Mouse (Mus musculus) CH12.LX (cell line): ENCODE measurements around the gene Gne.
A peak's percentile ranks its signal among the peaks of the same experiment; 100 is the strongest.

ENCODE experiments used
- CHD1 ChIP-seq: IDR thresholded peaks from 2 replicates; pipeline ENCODE4 v1.6.1; 2012; ENCODE audit warnings: low read depth, low read length, improper control_type of control experiment, inconsistent platforms
- CTCF ChIP-seq, 2 experiments: IDR thresholded peaks in 1 of 2; conservative IDR thresholded peaks in 1 of 2; 2 replicates each; pipeline ENCODE4 v1.5.1; 2011 to 2012; ENCODE audit warnings: low read depth in 2 of 2, low read length in 2 of 2, improper control_type of control experiment in 1 of 2, inconsistent platforms in 1 of 2, mild to moderate bottlenecking in 1 of 2, moderate library complexity in 1 of 2
- EP300 ChIP-seq: IDR thresholded peaks from 2 replicates; pipeline ENCODE4 v1.6.1; 2011; ENCODE audit warnings: low read length, improper control_type of control experiment
- ETS1 ChIP-seq: conservative IDR thresholded peaks from 2 replicates; pipeline ENCODE4 v1.6.1; 2012; ENCODE audit warnings: low read depth, mild to moderate bottlenecking, inconsistent platforms, low read length, improper control_type of control experiment, moderate library complexity
- GABPA ChIP-seq: IDR thresholded peaks from 2 replicates; pipeline ENCODE4 v1.6.1; 2012; ENCODE audit warnings: low read depth, low read length, improper control_type of control experiment, inconsistent platforms; ENCODE audit not compliant: insufficient replicate concordance
- HCFC1 ChIP-seq: IDR thresholded peaks from 2 replicates; pipeline ENCODE4 v1.6.1; 2012; ENCODE audit warnings: low read depth, mild to moderate bottlenecking, inconsistent platforms, low read length, improper control_type of control experiment
- MAX ChIP-seq: IDR thresholded peaks from 2 replicates; pipeline ENCODE4 v1.6.1; 2011; ENCODE audit warnings: low read length, improper control_type of control experiment
- MAZ ChIP-seq: IDR thresholded peaks from 2 replicates; pipeline ENCODE4 v1.6.1; 2012; ENCODE audit warnings: low read depth, mild to moderate bottlenecking, inconsistent platforms, low read length, improper control_type of control experiment, moderate library complexity
- POLR2A ChIP-seq: IDR thresholded peaks from 2 replicates; pipeline ENCODE4 v1.6.1; 2011; ENCODE audit warnings: low read depth, mild to moderate bottlenecking, improper control_type of control experiment, low read length
- SIN3A ChIP-seq: IDR thresholded peaks from 2 replicates; pipeline ENCODE4 v1.6.1; 2012; ENCODE audit warnings: low read length, improper control_type of control experiment, inconsistent platforms
- USF1 ChIP-seq: IDR thresholded peaks from 2 replicates; pipeline ENCODE4 v1.6.1; 2014; ENCODE audit warnings: low read depth, mild to moderate bottlenecking, inconsistent platforms, low read length, improper control_type of control experiment
- ZC3H11A ChIP-seq: IDR thresholded peaks from 2 replicates; pipeline ENCODE4 v1.6.1; 2012; ENCODE audit warnings: low read depth, mild to moderate bottlenecking, inconsistent platforms, low read length, improper control_type of control experiment

DNA sequence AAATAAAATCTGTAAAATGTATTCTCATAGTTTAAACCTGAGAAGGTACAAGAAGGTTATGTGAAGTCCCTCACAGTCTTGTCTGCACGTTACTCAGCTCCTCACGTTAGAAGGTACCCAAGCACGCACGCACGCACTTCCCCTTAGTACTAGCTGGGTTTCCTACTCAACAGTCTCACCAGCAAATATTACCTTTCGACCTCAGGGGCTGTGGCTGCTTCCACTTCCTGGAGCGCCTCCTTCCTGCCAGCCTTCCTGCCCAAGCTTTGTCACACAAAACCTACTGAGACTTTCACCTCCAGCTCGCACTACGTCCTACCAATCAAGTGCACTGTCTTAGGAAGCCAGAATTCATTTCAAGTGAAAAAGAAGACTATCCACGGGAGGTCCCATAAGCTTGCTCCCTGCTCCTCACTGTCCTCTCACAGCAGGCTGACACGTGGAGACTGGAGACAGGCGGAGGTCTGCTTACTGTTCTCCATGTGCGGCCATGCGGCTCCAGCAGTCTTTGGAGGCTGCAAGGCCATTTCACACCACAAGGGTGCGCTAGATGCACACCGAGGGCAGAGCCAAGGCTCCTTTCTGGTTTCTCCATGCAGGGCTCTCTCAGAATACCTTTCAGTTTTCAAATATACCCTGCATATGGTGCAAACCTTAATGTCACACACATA lies 18.5 kb downstream of the Gne start:
- TF ChIP-seq CTCF (conservative IDR thresholded peaks at IDR 0.05 in 1 of 2, IDR thresholded peaks at IDR 0.05 in 1 of 2; ENCODE audit: low read depth in 2 of 2, low read length in 2 of 2) (peak; percentile 95 to 98), POLR2A (peak; percentile 67), SIN3A (peak; percentile 82), USF1 (no peak), CHD1 (no peak), ETS1 (peak; percentile 69), EP300 (no peak), HCFC1 (peak; percentile 56; the same call in 1 of the 2 replicates), ZC3H11A (peak; percentile 55; the same call in 1 of the 2 replicates), MAZ (no peak), GABPA (no peak), MAX (peak; percentile 99)
